Mouse (Mus musculus) lung, postnatal 0 days (tissue): ENCODE results near the gene Gtf3c5.

Experiments
- CTCF ChIP-seq: IDR thresholded peaks from 2 replicates; pipeline ENCODE4 v1.5.1; 2016; ENCODE audit warnings: antibody characterized with exemption, mild to moderate bottlenecking
- EP300 ChIP-seq: IDR thresholded peaks from 2 replicates; pipeline ENCODE4 v1.6.1; 2016; ENCODE audit warnings: antibody characterized with exemption, mild to moderate bottlenecking, control low read depth

- no peak for TF ChIP-seq CTCF
- no peak for TF ChIP-seq EP300
These were observed 34.4 kb downstream of the Gtf3c5 start for GRCm38 (mm10) chr2:28549157-28549556.
